Mouse (Mus musculus) cortical plate, adult 2 months (tissue): Measurements from ENCODE around the gene Dand5.

Experiments
- CTCF ChIP-seq: fragments of 200-500 bp; IDR thresholded peaks from 2 replicates; pipeline ENCODE4 v1.5.1; 2011; ENCODE audit warnings: mild to moderate bottlenecking, control low read depth, low read length; ENCODE audit not compliant: insufficient read depth; ENCODE audit errors: extremely low read depth
- POLR2A ChIP-seq: fragments of 200-500 bp; IDR thresholded peaks from 2 replicates; pipeline ENCODE4 v1.6.1; 2011; ENCODE audit warnings: mild to moderate bottlenecking, low read length, control low read depth; ENCODE audit not compliant: insufficient read depth; ENCODE audit errors: extremely low read depth

DNA sequence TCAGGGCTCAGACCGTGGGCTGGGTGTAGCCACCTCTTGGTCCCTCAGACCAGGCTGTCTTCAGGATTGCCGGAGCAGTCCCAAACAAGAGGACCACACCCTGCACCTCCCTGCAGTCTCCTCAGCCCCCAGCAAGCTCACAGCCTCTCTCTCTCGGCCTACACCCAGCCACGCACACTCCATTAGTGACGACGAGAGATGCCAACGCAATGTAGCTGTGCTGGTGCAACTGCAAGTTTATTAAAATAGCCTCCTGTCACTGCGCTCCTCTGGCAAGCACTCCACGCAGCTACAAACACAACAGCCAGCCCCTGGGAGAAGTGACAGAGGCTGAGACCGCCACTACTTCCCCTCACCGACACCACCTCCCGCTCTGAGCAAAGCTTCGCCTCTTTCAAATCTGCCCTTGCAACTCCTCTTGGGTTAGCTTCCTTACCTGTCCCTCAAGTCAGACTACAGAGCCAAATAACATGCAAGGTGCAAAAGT lies 47.5 kb downstream of the Dand5 start:
- TF ChIP-seq CTCF: no peak
- peak; percentile 33; the same call in 1 of the 2 replicates for TF ChIP-seq POLR2A
